Mouse (Mus musculus) MEL (cell line): Measurements from ENCODE around the gene Olfr9. TPM values are rescaled to one million over a fixed set of nuclear protein-coding genes. Genes with fewer than 3 reads are reported as not detected.

Experiments used
- DNase-seq: peaks from one replicate; pipeline ENCODE4 v3.0.0; 2011; ENCODE audit warnings: low read depth, low spot score
- H3K27ac ChIP-seq: 2 replicates; pipeline ENCODE4 v1.5.1; 2012; ENCODE audit warnings: low read depth, mild to moderate bottlenecking, control low read depth, low read length, moderate library complexity; ENCODE audit not compliant: control insufficient read depth
- H3K27me3 ChIP-seq, 2 experiments: fragments of 150-350 bp in 1 of 2; sonication (generic) in 1 of 2; 2 replicates each; pipeline ENCODE4 v1.6.1; 2012; ENCODE audit warnings: low read length in 2 of 2, mild to moderate bottlenecking in 2 of 2, improper control_type of control experiment in 1 of 2, moderate library complexity in 1 of 2; ENCODE audit not compliant: insufficient read depth in 2 of 2, control insufficient read depth in 1 of 2
- H3K36me3 ChIP-seq, 2 experiments: 2 replicates each; pipeline ENCODE4 v1.6.1; 2012 to 2014; ENCODE audit warnings: low read length in 2 of 2, improper control_type of control experiment in 1 of 2, inconsistent platforms in 1 of 2, mild to moderate bottlenecking in 1 of 2; ENCODE audit not compliant: insufficient read depth in 2 of 2, control insufficient read depth in 1 of 2
- H3K4me1 ChIP-seq, 2 experiments: fragments of 150-350 bp in 1 of 2; sonication (generic) in 1 of 2; 2 replicates each; pipeline ENCODE4 v1.6.1; 2012; ENCODE audit warnings: low read length in 2 of 2, improper control_type of control experiment in 1 of 2, mild to moderate bottlenecking in 1 of 2; ENCODE audit not compliant: insufficient read depth in 2 of 2, control insufficient read depth in 1 of 2
- H3K4me3 ChIP-seq, 2 experiments: fragments of 150-350 bp in 1 of 2; sonication (generic) in 1 of 2; 2 replicates each; pipeline ENCODE4 v1.5.1; 2012; ENCODE audit warnings: low read depth in 2 of 2, low read length in 2 of 2, mild to moderate bottlenecking in 2 of 2, moderate library complexity in 2 of 2, control low read depth in 1 of 2, improper control_type of control experiment in 1 of 2; ENCODE audit not compliant: control insufficient read depth in 1 of 2, insufficient read depth in 1 of 2
- H3K79me2 ChIP-seq: 2 replicates; pipeline ENCODE4 v1.6.1; 2012; ENCODE audit warnings: mild to moderate bottlenecking, low read length, moderate library complexity; ENCODE audit not compliant: control insufficient read depth, poor library complexity, insufficient read depth
- H3K9ac ChIP-seq: 2 replicates; pipeline ENCODE4 v1.6.1; 2012; ENCODE audit warnings: low read depth, mild to moderate bottlenecking, control low read depth, low read length, moderate library complexity; ENCODE audit not compliant: control insufficient read depth, poor library complexity, severe bottlenecking
- H3K9me3 ChIP-seq: fragments of 150-350 bp; sonication (generic); replicated peaks from 2 replicates; pipeline ENCODE4 v1.6.1; 2012; ENCODE audit warnings: mild to moderate bottlenecking, low read length, improper control_type of control experiment, moderate library complexity; ENCODE audit not compliant: insufficient read depth
- BHLHE40 ChIP-seq: IDR thresholded peaks from 2 replicates; pipeline ENCODE4 v1.6.1; 2012; ENCODE audit warnings: low read depth, mild to moderate bottlenecking, inconsistent platforms, low read length, improper control_type of control experiment, borderline replicate concordance
- CTCF ChIP-seq, 3 experiments: IDR thresholded peaks in 2 of 3; conservative IDR thresholded peaks in 1 of 3; 2 replicates each; pipeline ENCODE4 v1.5.1; 2011 to 2012; ENCODE audit warnings: low read length in 3 of 3, low read depth in 2 of 3, mild to moderate bottlenecking in 2 of 3, improper control_type of control experiment in 1 of 3, inconsistent platforms in 1 of 3, mixed read lengths in 1 of 3, moderate library complexity in 1 of 3; ENCODE audit not compliant: control insufficient read depth in 1 of 3, insufficient read depth in 1 of 3, poor library complexity in 1 of 3, severe bottlenecking in 1 of 3
- ELF1 ChIP-seq: IDR thresholded peaks from 2 replicates; pipeline ENCODE4 v1.6.1; 2014; ENCODE audit warnings: low read depth, mild to moderate bottlenecking, inconsistent platforms, low read length, improper control_type of control experiment, moderate library complexity
- EP300 ChIP-seq, 2 experiments: IDR thresholded peaks; 2 replicates each; pipeline ENCODE4 v1.6.1; 2011; ENCODE audit warnings: improper control_type of control experiment in 2 of 2, low read length in 2 of 2, low read depth in 1 of 2, mild to moderate bottlenecking in 1 of 2
- ETS1 ChIP-seq: IDR thresholded peaks from 2 replicates; pipeline ENCODE4 v1.6.1; 2012; ENCODE audit warnings: low read depth, mild to moderate bottlenecking, inconsistent platforms, low read length, improper control_type of control experiment, moderate library complexity
- GABPA ChIP-seq: IDR thresholded peaks from 2 replicates; pipeline ENCODE4 v1.6.1; 2012; ENCODE audit warnings: low read depth, mild to moderate bottlenecking, inconsistent platforms, low read length, improper control_type of control experiment, moderate library complexity
- GATA1 ChIP-seq: IDR thresholded peaks from 2 replicates; pipeline ENCODE4 v1.6.1; 2011; ENCODE audit warnings: low read depth, low read length, improper control_type of control experiment
- HCFC1 ChIP-seq: IDR thresholded peaks from 2 replicates; pipeline ENCODE4 v1.6.1; 2012; ENCODE audit warnings: low read depth, mild to moderate bottlenecking, inconsistent platforms, low read length, improper control_type of control experiment, moderate library complexity
- JUND ChIP-seq: IDR thresholded peaks from 2 replicates; pipeline ENCODE4 v1.6.1; 2011; ENCODE audit warnings: low read depth, mild to moderate bottlenecking, improper control_type of control experiment, low read length
- MAZ ChIP-seq: IDR thresholded peaks from 2 replicates; pipeline ENCODE4 v1.6.1; 2012; ENCODE audit warnings: low read depth, mild to moderate bottlenecking, inconsistent platforms, low read length, improper control_type of control experiment
- MXI1 ChIP-seq: IDR thresholded peaks from 2 replicates; pipeline ENCODE4 v1.6.1; 2011; ENCODE audit warnings: mild to moderate bottlenecking, low read depth, low read length, improper control_type of control experiment
- MYC ChIP-seq: IDR thresholded peaks from 2 replicates; pipeline ENCODE4 v1.6.1; 2011; ENCODE audit warnings: low read depth, mild to moderate bottlenecking, low read length, improper control_type of control experiment, moderate library complexity
- NELFE ChIP-seq: IDR thresholded peaks from 2 replicates; pipeline ENCODE4 v1.6.1; 2011; ENCODE audit warnings: low read depth, low read length, improper control_type of control experiment
- POLR2AphosphoS2 ChIP-seq: IDR thresholded peaks from 2 replicates; pipeline ENCODE4 v1.6.1; 2011; ENCODE audit warnings: low read length, improper control_type of control experiment
- POLR2AphosphoS5 ChIP-seq: IDR thresholded peaks from 2 replicates; pipeline ENCODE4 v1.6.1; 2012; ENCODE audit warnings: low read depth, borderline replicate concordance, mild to moderate bottlenecking, inconsistent platforms, low read length, moderate library complexity, mixed read lengths
- RAD21 ChIP-seq: IDR thresholded peaks from 2 replicates; pipeline ENCODE4 v1.6.1; 2011; ENCODE audit warnings: mild to moderate bottlenecking, low read depth, low read length, improper control_type of control experiment
- RCOR1 ChIP-seq: IDR thresholded peaks from 2 replicates; pipeline ENCODE4 v1.6.1; 2012; ENCODE audit warnings: low read depth, mild to moderate bottlenecking, inconsistent platforms, low read length, improper control_type of control experiment
- TCF12 ChIP-seq: IDR thresholded peaks from 2 replicates; pipeline ENCODE4 v1.6.1; 2014; ENCODE audit warnings: low read depth, mild to moderate bottlenecking, inconsistent platforms, low read length, improper control_type of control experiment, moderate library complexity
- polyA plus RNA-seq, 2 experiments: library from polyadenylated mRNA; stranded (reverse) in 1 of 2; unstranded in 1 of 2; fragments of >175 nt in 1 of 2; fragments of >200 nt in 1 of 2; gene quantifications; 2 replicates each; pipeline versions ENCODE4 v1.2.1 to v1.2.4; 2012; ENCODE audit warnings: low replicate concordance in 2 of 2, low read depth in 1 of 2; ENCODE audit not compliant: insufficient read length in 2 of 2, insufficient read depth in 1 of 2, missing spikeins in 1 of 2
- total RNA-seq: library from RNA; depleted of rRNA; stranded (reverse); fragments of 300-350 nt; gene quantifications from 2 replicates; pipeline ENCODE4 v1.2.3, GENCODE M21; 2012

The Olfr9 gene
- total and polyA plus RNA-seq, 3 experiments = not detected

- Histone ChIP-seq H3K9me3 (no peaks in the 10 kb centered on the region), H3K4me3 (no peak overlapping the region)
- no peak for TF ChIP-seq RCOR1
- TF ChIP-seq ELF1 = no peak
- no peak for TF ChIP-seq TCF12
- no peak for TF ChIP-seq POLR2AphosphoS5
- TF ChIP-seq GABPA = no peak
- TF ChIP-seq POLR2AphosphoS2 = no peak
- no peak for TF ChIP-seq NELFE
- TF ChIP-seq RAD21 = no peak
- no peak for TF ChIP-seq GATA1
- no peak for TF ChIP-seq BHLHE40
- TF ChIP-seq MAZ = no peak
- TF ChIP-seq EP300 (IDR thresholded peaks at IDR 0.05; ENCODE audit: low read depth in 1 of 2, low read length in 2 of 2) = no peak
- no peak for TF ChIP-seq ETS1
- no peak for TF ChIP-seq MXI1
- no peak for TF ChIP-seq JUND
- TF ChIP-seq, all 39 proteins: peak for 0
- Histone ChIP-seq H3K4me1 (no peaks in the 10 kb centered on the region; a peak in 1 of 4 replicates), H3K27me3 (peaks cover 0 to 2% of the 10 kb centered on the region in 2 experiments; a peak in 1 of 4 replicates), H3K27ac (no peak overlapping the region), H3K9ac (no peak overlapping the region), H3K79me2 (no peaks in the 10 kb centered on the region), H3K36me3 (no peaks in the 10 kb centered on the region)
- no peak for DNase-seq
Observed at GRCm38 (mm10) chr10:128964961-128965360, 24.3 kb upstream of the Olfr9 start.

GRCm38 (mm10) chr10:128965871-128966270 lies 23.4 kb upstream of the Olfr9 start:
- H3K4me3 ChIP-seq = no peak overlapping the region
- no peak overlapping the region for H3K27ac ChIP-seq
- H3K9ac ChIP-seq = no peak overlapping the region
- H3K27me3 ChIP-seq = peaks cover 0 to 2% of the 10 kb centered on the region in 2 experiments; a peak in 1 of 4 replicates
- TF ChIP-seq MYC (no peak), HCFC1 (no peak), CTCF (IDR thresholded peaks at IDR 0.05 in 2 of 3, conservative IDR thresholded peaks at IDR 0.05 in 1 of 3; ENCODE audit: control insufficient read depth in 1 of 3, insufficient read depth in 1 of 3, low read depth in 2 of 3, low read length in 3 of 3, poor library complexity in 1 of 3, severe bottlenecking in 1 of 3) (no peak)
- no peaks in the 10 kb centered on the region for H3K79me2 ChIP-seq
- H3K36me3 ChIP-seq = no peaks in the 10 kb centered on the region
- peak; percentile 18 for DNase-seq
- no peaks in the 10 kb centered on the region for H3K9me3 ChIP-seq
- no peaks in the 10 kb centered on the region; a peak in 1 of 4 replicates for H3K4me1 ChIP-seq
